Comparison of ENCODE assay signal across 8 mouse cellular contexts in the genomic region with DNA sequence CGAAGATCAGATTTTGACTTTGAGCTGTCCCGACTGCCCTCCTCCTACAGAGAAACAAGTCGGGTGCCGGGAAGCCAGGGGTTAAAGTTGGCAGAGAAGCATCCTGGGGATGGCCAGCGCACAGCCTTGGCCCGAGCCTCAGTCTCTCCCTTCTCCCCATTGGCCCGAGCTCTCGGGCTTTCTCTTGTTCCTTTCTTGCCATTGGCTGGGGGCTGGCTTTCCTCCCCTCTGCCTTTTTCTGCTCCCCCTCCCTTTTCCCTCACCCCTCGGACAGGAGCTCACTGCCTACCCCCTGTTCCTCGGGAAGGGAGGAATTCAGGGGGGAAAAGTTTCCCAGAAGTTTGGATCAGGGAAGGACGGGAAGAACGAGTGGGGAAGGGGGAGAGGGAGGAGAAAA. TPM values are rescaled to one million over a fixed set of nuclear protein-coding genes. Genes with fewer than 3 reads are reported as not detected.
DNase-seq lines count a peak whose midpoint lies in the region; ATAC-seq and TF ChIP-seq lines count a peak whose summit lies in the region.

No protein-coding gene starts in this region.

- peak; percentile 64 for ATAC-seq in lung, embryonic 15.5 days (ENCODE audit: borderline replicate concordance, extremely low read depth, low FRiP score, low TSS enrichment)
- ATAC-seq in embryonic facial prominence, embryonic 13.5 days (ENCODE audit: insufficient number of reproducible peaks, insufficient read depth, low FRiP score, low TSS enrichment, low read depth), result peak; percentile 11; the same call in 1 of the 2 replicates
- no peak for ATAC-seq in intestine, embryonic 14.5 days (replicated peaks; ENCODE audit: low FRiP score, low TSS enrichment, low read depth)

- no peak for TF ChIP-seq POLR2A in lung, adult 2 months (IDR thresholded peaks at IDR 0.05; ENCODE audit: borderline replicate concordance, extremely low read depth, low read depth, low read length)

- no peaks in the 10 kb centered on the region for H3K9me3 ChIP-seq in lung, embryonic 15.5 days
- H3K9me3 ChIP-seq in embryonic facial prominence, embryonic 13.5 days, result no peaks in the 10 kb centered on the region
- H3K9me3 ChIP-seq in intestine, embryonic 14.5 days (ENCODE audit: control insufficient read depth, low read length), result no peaks in the 10 kb centered on the region

- H3K9ac ChIP-seq in lung, embryonic 15.5 days, result no peak overlapping the region
- peak overlapping the region; percentile 86 for H3K9ac ChIP-seq in embryonic facial prominence, embryonic 13.5 days
- H3K9ac ChIP-seq in intestine, embryonic 14.5 days (ENCODE audit: low read length), result no peak overlapping the region

- peak overlapping the region; percentile 90 for H3K4me2 ChIP-seq in lung, embryonic 15.5 days
- H3K4me2 ChIP-seq in embryonic facial prominence, embryonic 13.5 days, result peak overlapping the region; percentile 78
- H3K4me2 ChIP-seq in intestine, embryonic 14.5 days (ENCODE audit: low read length), result peak overlapping the region; percentile 63

- H3K27me3 ChIP-seq in lung, embryonic 15.5 days, result peaks cover 99% of the 10 kb centered on the region
- H3K27me3 ChIP-seq in embryonic facial prominence, embryonic 13.5 days, result peaks cover 99% of the 10 kb centered on the region
- H3K27me3 ChIP-seq in intestine, embryonic 14.5 days (replicated peaks; ENCODE audit: control insufficient read depth, insufficient read depth, low read length), result peaks cover 99% of the 10 kb centered on the region

- no peak overlapping the region for H3K27ac ChIP-seq in lung, embryonic 15.5 days
- H3K27ac ChIP-seq in embryonic facial prominence, embryonic 13.5 days, result peak overlapping the region; percentile 90; the same call in 1 of the 2 replicates
- no peak overlapping the region for H3K27ac ChIP-seq in intestine, embryonic 14.5 days (ENCODE audit: low read depth)

- TF ChIP-seq CTCF in lung, adult 2 months (IDR thresholded peaks at IDR 0.05; ENCODE audit: insufficient read depth, low read length), result no peak

- 1% methylated on average over 12 of the region's 12 CpGs for WGBS in lung, embryonic 15.5 days
- WGBS in lung, adult 2 months, result 3% methylated on average over 12 of the region's 12 CpGs
- under 1% methylated on average over 12 of the region's 12 CpGs for WGBS in embryonic facial prominence, embryonic 13.5 days
- WGBS in intestine, embryonic 14.5 days, result 2% methylated on average over 12 of the region's 12 CpGs

- no peak for DNase-seq in lung, adult 2 months
- DNase-seq in intestine, embryonic 14.5 days (ENCODE audit: low spot score), result peak; percentile 73
- peak; percentile 85 for DNase-seq in skeletal muscle tissue, adult 2 months (ENCODE audit: low read depth, low spot score)
- no peak for DNase-seq in left cerebral cortex, adult 18-20 months (ENCODE audit: low spot score in 2 of 2)
- DNase-seq in frontal cortex, postnatal 10 days (ENCODE audit: low spot score in 2 of 2), result no peak
- no peak for DNase-seq in cerebellum, adult 9-10 months

- H3K4me1 ChIP-seq in lung, embryonic 15.5 days, result peaks cover 17% of the 10 kb centered on the region
- H3K4me1 ChIP-seq in lung, adult 2 months (ENCODE audit: control insufficient read depth, insufficient read depth, low read length), result peaks cover 3% of the 10 kb centered on the region; the same call in 1 of the 2 replicates
- peaks cover 28% of the 10 kb centered on the region for H3K4me1 ChIP-seq in embryonic facial prominence, embryonic 13.5 days
- H3K4me1 ChIP-seq in intestine, embryonic 14.5 days (replicated peaks; ENCODE audit: control insufficient read depth, insufficient read depth, low read length), result peaks cover 7% of the 10 kb centered on the region; the same call in 1 of the 2 replicates

- peak overlapping the region; percentile 45 for H3K4me3 ChIP-seq in lung, embryonic 15.5 days
- no peak overlapping the region for H3K4me3 ChIP-seq in lung, adult 2 months (replicated peaks; ENCODE audit: extremely low read depth, low read depth, low read length)
- peak overlapping the region; percentile 60 for H3K4me3 ChIP-seq in embryonic facial prominence, embryonic 13.5 days
- H3K4me3 ChIP-seq in intestine, embryonic 14.5 days (ENCODE audit: low read depth, low read length), result peak overlapping the region; percentile 37

- H3K36me3 ChIP-seq in lung, embryonic 15.5 days, result no peaks in the 10 kb centered on the region
- H3K36me3 ChIP-seq in embryonic facial prominence, embryonic 13.5 days, result no peaks in the 10 kb centered on the region
- no peaks in the 10 kb centered on the region for H3K36me3 ChIP-seq in intestine, embryonic 14.5 days (ENCODE audit: control insufficient read depth, insufficient read depth, low read length)

RNA-seq across cellular contexts. Expression of gene Tbx15, which starts 12.9 kb away (rescaled TPM):
- polyA plus RNA-seq in lung, embryonic 15.5 days (2015; fragmentation: Nextera tagmentation; extraction: Ambion mirVana), result 0.04 TPM in 1 of 2 replicates, not detected in the other
- polyA plus RNA-seq in lung, adult 2 months (2012; rRNA removed), result 0.07 and 3.0 TPM in 2 replicates
- 16.0 and 23.0 TPM in 2 replicates for polyA plus RNA-seq in embryonic facial prominence, embryonic 13.5 days (2015; fragmentation: Nextera tagmentation; extraction: Ambion mirVana)
- 0.12 TPM in 1 of 2 replicates, not detected in the other for polyA plus RNA-seq in intestine, embryonic 14.5 days (2014; fragmentation: Nextera tagmentation; extraction: Ambion mirVana)
- total RNA-seq in left cerebral cortex, adult 18-20 months (2021), result 1 to 10 TPM; 1.2 to 1.9 TPM

Comparison
In these comparisons a context has a peak if more than half of its experiments do, and no peak if none do; other contexts are left out.
1. DNase-seq: peak in intestine, embryonic 14.5 days (single experiment) and skeletal muscle tissue, adult 2 months (single experiment); none in lung, adult 2 months (single experiment), left cerebral cortex, adult 18-20 months (0 of 2), frontal cortex, postnatal 10 days (0 of 2) and cerebellum, adult 9-10 months (single experiment).
2. Peak in every context shown above with its lines, with median percentiles within 50 percentile points of each other: H3K4me2 ChIP-seq.